Mouse (Mus musculus): Measurements from ENCODE around the gene Lmna. TPM values are rescaled to one million over a fixed set of nuclear protein-coding genes. Genes with fewer than 3 reads are reported as not detected.

The Lmna gene
- polyA plus RNA-seq, 1 experiment = 51.4 TPM

- Histone ChIP-seq H3K27me3 (ENCODE audit: control insufficient read depth, insufficient read depth, low read length) (no peaks in the 10 kb centered on the region), H3K27ac (ENCODE audit: insufficient read depth, low read length) (peak overlapping the region; percentile 6; the same call in 1 of the 2 replicates), H3K4me3 (replicated peaks; ENCODE audit: insufficient read depth, low read depth, low read length) (peak overlapping the region; percentile 59), H3K4me1 (ENCODE audit: control insufficient read depth, insufficient read depth, low read length) (peaks cover 18% of the 10 kb centered on the region)
- DNase-seq = no peak
- 18% methylated on average over 16 of the region's 16 CpGs for WGBS
- TF ChIP-seq POLR2A (IDR thresholded peaks at IDR 0.05; ENCODE audit: borderline replicate concordance, insufficient read depth, low read length) = no peak
- no peak for TF ChIP-seq CTCF (IDR thresholded peaks at IDR 0.05; ENCODE audit: borderline replicate concordance, insufficient read depth, low read depth, low read length)
Measured at GRCm38 (mm10) chr3:88552082-88552645, 42.4 kb upstream of the Lmna start.

GRCm38 (mm10) chr3:88551586-88551985, 41.8 kb upstream of the Lmna start:
- H3K4me3 ChIP-seq (replicated peaks; ENCODE audit: insufficient read depth, low read depth, low read length) = peak overlapping the region; percentile 6

GRCm38 (mm10) chr3:88548180-88548917, 38.6 kb upstream of the Lmna start, which contains the start of gene Rab25:
TSS of gene Rab25 (minus strand) at chr3:88548300.
- TF ChIP-seq POLR2A (IDR thresholded peaks at IDR 0.05; ENCODE audit: borderline replicate concordance, insufficient read depth, low read length) = no peak
- TF ChIP-seq CTCF (IDR thresholded peaks at IDR 0.05; ENCODE audit: borderline replicate concordance, insufficient read depth, low read depth, low read length) = no peak
- no peak within 1 kb of the TSS for H3K4me3 ChIP-seq (replicated peaks; ENCODE audit: insufficient read depth, low read depth, low read length)
- H3K27ac ChIP-seq (ENCODE audit: insufficient read depth, low read length) = no peak within 1 kb of the TSS
- H3K27me3 ChIP-seq (ENCODE audit: control insufficient read depth, insufficient read depth, low read length) = no peaks in the 10 kb centered on the region
- WGBS = 65% methylated on average over 18 of the region's 18 CpGs
- no peak for DNase-seq
- peaks cover 23% of the 10 kb centered on the region for H3K4me1 ChIP-seq (ENCODE audit: control insufficient read depth, insufficient read depth, low read length)

More at GRCm38 (mm10) chr3:88551586-88551985, 41.8 kb upstream of the Lmna start:
- Histone ChIP-seq H3K27me3 (ENCODE audit: control insufficient read depth, insufficient read depth, low read length) (no peaks in the 10 kb centered on the region), H3K27ac (ENCODE audit: insufficient read depth, low read length) (no peak overlapping the region), H3K4me1 (ENCODE audit: control insufficient read depth, insufficient read depth, low read length) (peaks cover 18% of the 10 kb centered on the region)
- no peak for TF ChIP-seq POLR2A (IDR thresholded peaks at IDR 0.05; ENCODE audit: borderline replicate concordance, insufficient read depth, low read length)
- TF ChIP-seq CTCF (IDR thresholded peaks at IDR 0.05; ENCODE audit: borderline replicate concordance, insufficient read depth, low read depth, low read length) = no peak
- peak in 1 of 2 experiments; percentile 20 for DNase-seq
- 68% methylated on average over 4 of the region's 4 CpGs for WGBS

- peaks cover 37% of the 10 kb centered on the region for H3K4me1 ChIP-seq (ENCODE audit: control insufficient read depth, insufficient read depth, low read length)
- TF ChIP-seq CTCF (IDR thresholded peaks at IDR 0.05; ENCODE audit: borderline replicate concordance, insufficient read depth, low read depth, low read length) (no peak), POLR2A (IDR thresholded peaks at IDR 0.05; ENCODE audit: borderline replicate concordance, insufficient read depth, low read length) (no peak)
- DNase-seq = no peak
- H3K27me3 ChIP-seq (ENCODE audit: control insufficient read depth, insufficient read depth, low read length) = no peaks in the 10 kb centered on the region
- no peak overlapping the region for H3K27ac ChIP-seq (ENCODE audit: insufficient read depth, low read length)
- H3K4me3 ChIP-seq (replicated peaks; ENCODE audit: insufficient read depth, low read depth, low read length) = no peak overlapping the region
- 76% methylated on average over 6 of the region's 6 CpGs for WGBS
Measured at GRCm38 (mm10) chr3:88546674-88547418, 37.1 kb upstream of the Lmna start.

GRCm38 (mm10) chr3:88544955-88545591, 35.3 kb upstream of the Lmna start:
- WGBS = 40% methylated on average over 20 of the region's 20 CpGs
- Histone ChIP-seq H3K4me3 (replicated peaks; ENCODE audit: insufficient read depth, low read depth, low read length) (no peak overlapping the region), H3K27ac (ENCODE audit: insufficient read depth, low read length) (no peak overlapping the region), H3K4me1 (ENCODE audit: control insufficient read depth, insufficient read depth, low read length) (peaks cover 39% of the 10 kb centered on the region), H3K27me3 (ENCODE audit: control insufficient read depth, insufficient read depth, low read length) (no peaks in the 10 kb centered on the region)
- TF ChIP-seq POLR2A (IDR thresholded peaks at IDR 0.05; ENCODE audit: borderline replicate concordance, insufficient read depth, low read length) (no peak), CTCF (IDR thresholded peaks at IDR 0.05; ENCODE audit: borderline replicate concordance, insufficient read depth, low read depth, low read length) (no peak)
- no peak for DNase-seq

GRCm38 (mm10) chr3:88544514-88544913, 34.8 kb upstream of the Lmna start:
- Histone ChIP-seq H3K27me3 (ENCODE audit: control insufficient read depth, insufficient read depth, low read length) (no peaks in the 10 kb centered on the region), H3K27ac (ENCODE audit: insufficient read depth, low read length) (no peak overlapping the region), H3K4me3 (replicated peaks; ENCODE audit: insufficient read depth, low read depth, low read length) (no peak overlapping the region), H3K4me1 (ENCODE audit: control insufficient read depth, insufficient read depth, low read length) (peaks cover 35% of the 10 kb centered on the region)
- DNase-seq = peak; percentile 40 to 45
- TF ChIP-seq CTCF (IDR thresholded peaks at IDR 0.05; ENCODE audit: borderline replicate concordance, insufficient read depth, low read depth, low read length) (peak; percentile 54; the same call in 1 of the 2 replicates), POLR2A (IDR thresholded peaks at IDR 0.05; ENCODE audit: borderline replicate concordance, insufficient read depth, low read length) (no peak)
- 35% methylated on average over 5 of the region's 5 CpGs for WGBS

GRCm38 (mm10) chr3:88543651-88544410, 34.1 kb upstream of the Lmna start:
- H3K27me3 ChIP-seq (ENCODE audit: control insufficient read depth, insufficient read depth, low read length) = no peaks in the 10 kb centered on the region
- no peak overlapping the region for H3K27ac ChIP-seq (ENCODE audit: insufficient read depth, low read length)
- peaks cover 35% of the 10 kb centered on the region for H3K4me1 ChIP-seq (ENCODE audit: control insufficient read depth, insufficient read depth, low read length)
- 65% methylated on average over 5 of the region's 5 CpGs for WGBS
- TF ChIP-seq CTCF (IDR thresholded peaks at IDR 0.05; ENCODE audit: borderline replicate concordance, insufficient read depth, low read depth, low read length) = no peak
- TF ChIP-seq POLR2A (IDR thresholded peaks at IDR 0.05; ENCODE audit: borderline replicate concordance, insufficient read depth, low read length) = no peak
- no peak overlapping the region for H3K4me3 ChIP-seq (replicated peaks; ENCODE audit: insufficient read depth, low read depth, low read length)
- DNase-seq = no peak
